Comparison of ENCODE assay signal across 1 mouse cellular context in genomic region chr11:96934921-96935356, GRCm38 (mm10).
TF ChIP-seq lines count a peak whose summit lies in the region.

No protein-coding gene starts in this region.

TF ChIP-seq in MEL, 35 proteins besides CTCF, POLR2A, EP300 and RAD21 (continued from another document):
- TF ChIP-seq MAFK (IDR thresholded peaks at IDR 0.05; ENCODE audit: borderline replicate concordance, low read depth, low read length): no peak
- TF ChIP-seq TAL1 (IDR thresholded peaks at IDR 0.05; ENCODE audit: low read length): no peak
- TF ChIP-seq NELFE (IDR thresholded peaks at IDR 0.05; ENCODE audit: low read depth, low read length): peak; percentile 30; the same call in 1 of the 2 replicates
- TF ChIP-seq UBTF (IDR thresholded peaks at IDR 0.05; ENCODE audit: borderline replicate concordance, insufficient read depth, low read depth, low read length): no peak
- TF ChIP-seq MAX (IDR thresholded peaks at IDR 0.05; ENCODE audit: low read length): peak; percentile 46; the same call in 1 of the 2 replicates
- no peak for TF ChIP-seq TBP (IDR thresholded peaks at IDR 0.05; ENCODE audit: low read depth, low read length)
- TF ChIP-seq ZC3H11A (IDR thresholded peaks at IDR 0.05; ENCODE audit: low read depth, low read length): no peak
- no peak for TF ChIP-seq KAT2A (conservative IDR thresholded peaks at IDR 0.05; ENCODE audit: low read depth, low read length)
- TF ChIP-seq USF2 (IDR thresholded peaks at IDR 0.05; ENCODE audit: borderline replicate concordance in 1 of 2, insufficient read depth in 1 of 2, low read depth in 1 of 2, low read length in 2 of 2): peak in 1 of 2 experiments; percentile 57; a peak in 1 of 4 replicates
- TF ChIP-seq POLR2AphosphoS2 (IDR thresholded peaks at IDR 0.05; ENCODE audit: low read length): no peak
- no peak for TF ChIP-seq GATA1 (IDR thresholded peaks at IDR 0.05; ENCODE audit: low read depth, low read length)
- no peak for TF ChIP-seq RCOR1 (IDR thresholded peaks at IDR 0.05; ENCODE audit: low read depth, low read length)
- TF ChIP-seq USF1 (IDR thresholded peaks at IDR 0.05; ENCODE audit: low read depth, low read length): peak; percentile 88
- no peak for TF ChIP-seq SIN3A (IDR thresholded peaks at IDR 0.05; ENCODE audit: low read length)
- TF ChIP-seq ZKSCAN1 (IDR thresholded peaks at IDR 0.05; ENCODE audit: low read depth, low read length): no peak
- no peak for TF ChIP-seq SMC3 (IDR thresholded peaks at IDR 0.05; ENCODE audit: low read depth, low read length)
- TF ChIP-seq ZNF384 (IDR thresholded peaks at IDR 0.05; ENCODE audit: low read depth, low read length): no peak
- TF ChIP-seq MYC (IDR thresholded peaks at IDR 0.05; ENCODE audit: low read depth, low read length): no peak
- no peak for TF ChIP-seq ZMIZ1 (IDR thresholded peaks at IDR 0.05; ENCODE audit: low read depth, low read length)
- no peak for TF ChIP-seq MEF2A (IDR thresholded peaks at IDR 0.05; ENCODE audit: extremely low read depth, insufficient replicate concordance, low read depth, low read length, poor library complexity, severe bottlenecking)
